Mouse (Mus musculus) CH12F3 (cell line): Measurements from ENCODE around the gene Efnb3.
"Not testable (repeated sequence)": the region's sequence is repeated elsewhere in the genome, so short reads cannot be mapped to it uniquely, and the experiment has no call there.

ENCODE experiments used
- in situ Hi-C: fragments of 300-500 bp; cut with MboI; formaldehyde crosslinking; loops from 2 replicates; pipeline ENCODE4 v1.14.3; 2020; ENCODE audit warnings: low sequenced_read_pairs

Gene Efnb3

DNA sequence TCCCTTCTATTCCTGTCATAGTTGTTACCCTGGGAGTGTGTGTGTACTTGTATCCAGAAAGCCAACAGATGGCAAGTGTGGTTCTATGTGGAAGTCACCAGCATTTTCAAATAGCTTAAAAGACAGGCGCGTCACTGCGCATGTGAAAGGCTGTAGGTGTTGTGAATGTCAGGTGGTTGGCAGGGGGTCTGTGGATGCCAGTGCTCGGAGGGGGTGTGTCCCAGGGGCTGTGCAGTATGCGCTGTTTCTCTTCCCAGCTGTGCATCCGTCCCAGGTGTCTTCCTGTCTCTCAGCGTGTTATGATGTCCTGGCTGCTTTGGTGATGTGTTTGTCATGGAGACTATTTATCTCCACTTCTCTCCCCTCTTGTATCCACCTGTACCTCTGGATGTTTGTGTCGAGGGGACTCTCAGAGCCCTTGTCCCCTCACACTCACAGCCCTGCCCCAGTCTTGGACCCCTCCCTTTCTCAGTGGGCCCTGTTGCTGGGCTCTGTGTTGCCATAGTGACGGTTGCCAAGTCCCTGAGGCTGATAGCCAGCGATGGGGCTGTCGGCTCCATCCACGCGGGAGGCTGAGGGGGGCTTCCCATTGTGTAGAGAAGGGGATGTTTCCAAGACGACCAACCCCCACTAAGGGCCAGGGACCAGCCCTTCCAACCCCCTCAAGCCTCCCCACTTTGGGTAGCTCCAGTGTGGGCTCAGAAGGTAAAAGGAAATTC is 7.2 kb downstream of the Efnb3 start:
- in situ Hi-C loops: no loop called here

GRCm38 (mm10) chr11:69551310-69551709 is 8.7 kb downstream of the Efnb3 start:
- in situ Hi-C loops: no loop called here

DNA sequence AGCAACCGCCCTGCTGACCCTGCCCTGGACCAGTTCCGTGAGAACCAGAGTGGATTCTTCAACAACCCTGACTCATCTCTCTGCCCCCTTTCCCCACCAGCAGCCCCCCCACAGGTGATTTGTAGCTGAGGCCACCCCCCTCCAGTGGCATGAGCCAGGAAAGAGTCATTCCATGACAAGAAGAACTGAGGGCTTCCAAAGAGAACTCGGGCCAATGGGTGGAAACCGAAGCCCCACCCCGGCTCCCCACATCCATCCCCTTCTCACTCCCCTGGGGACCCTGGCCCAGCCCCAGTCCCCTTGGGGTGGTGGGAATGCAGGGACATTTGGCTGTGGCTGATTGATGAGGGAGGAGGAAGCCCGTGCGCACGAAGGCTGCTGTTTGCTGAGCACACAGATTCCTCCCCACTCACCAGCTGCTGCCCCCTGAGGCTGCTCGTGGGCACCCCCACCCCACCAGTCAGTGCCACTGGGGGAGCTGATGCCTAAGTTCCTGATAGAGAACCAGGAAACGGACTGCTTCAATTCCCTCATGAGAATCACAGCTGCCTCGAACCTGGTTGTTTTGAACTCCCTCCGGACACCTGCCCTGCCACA is 10.8 kb downstream of the Efnb3 start, which contains the start of gene Dnah2:
Gene Dnah2, minus strand, starts transcription at position 51 of the 597 bp plus-strand sequence.
- in situ Hi-C loops: no loop called here

DNA sequence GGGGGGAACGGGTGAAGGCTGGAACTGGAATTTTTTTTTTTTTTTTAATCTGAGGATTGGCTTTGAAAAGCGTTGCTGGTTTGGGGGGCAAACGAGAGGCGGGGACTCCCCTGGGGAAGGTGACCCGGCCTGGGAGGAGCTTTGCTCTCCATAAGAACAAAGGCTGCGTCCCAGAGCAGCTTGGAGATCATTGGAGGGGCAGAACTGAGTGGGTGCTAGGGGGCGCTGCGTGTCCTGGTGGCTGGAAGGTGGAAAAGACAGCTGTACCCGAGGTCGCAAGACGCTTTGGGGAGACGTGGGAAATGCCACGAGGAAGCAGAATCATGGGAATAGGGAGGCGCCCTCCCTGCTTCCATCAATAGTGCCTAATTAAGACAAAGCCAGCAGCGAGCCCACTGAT is 12.9 kb downstream of the Efnb3 start:
- in situ Hi-C loops: no loop called here

- in situ Hi-C loops: no loop called here
These were observed 13.5 kb downstream of the Efnb3 start for GRCm38 (mm10) chr11:69546423-69547053.

- in situ Hi-C loops: no loop called here
These were observed 14.0 kb downstream of the Efnb3 start for GRCm38 (mm10) chr11:69545957-69546356.

DNA sequence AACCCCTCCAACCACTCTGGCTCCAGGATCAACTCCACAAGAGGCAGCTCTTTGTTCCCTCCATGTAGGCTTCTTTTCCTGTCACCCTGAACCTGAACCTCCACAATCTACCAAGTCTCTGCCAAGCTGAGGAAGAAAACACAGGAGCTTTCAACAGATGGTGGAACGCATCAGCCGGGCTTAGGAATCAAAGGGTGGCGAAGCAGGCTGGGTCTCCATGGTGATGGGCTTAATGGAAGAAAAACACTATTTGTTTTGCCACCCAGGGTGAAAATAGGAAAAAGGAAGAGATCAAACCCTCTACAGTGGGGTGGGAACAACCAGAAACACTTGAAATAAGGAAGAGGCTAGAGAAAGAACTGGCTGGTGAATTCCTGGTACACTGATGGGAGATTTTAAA is 16.4 kb downstream of the Efnb3 start:
- in situ Hi-C loops: no loop called here

DNA sequence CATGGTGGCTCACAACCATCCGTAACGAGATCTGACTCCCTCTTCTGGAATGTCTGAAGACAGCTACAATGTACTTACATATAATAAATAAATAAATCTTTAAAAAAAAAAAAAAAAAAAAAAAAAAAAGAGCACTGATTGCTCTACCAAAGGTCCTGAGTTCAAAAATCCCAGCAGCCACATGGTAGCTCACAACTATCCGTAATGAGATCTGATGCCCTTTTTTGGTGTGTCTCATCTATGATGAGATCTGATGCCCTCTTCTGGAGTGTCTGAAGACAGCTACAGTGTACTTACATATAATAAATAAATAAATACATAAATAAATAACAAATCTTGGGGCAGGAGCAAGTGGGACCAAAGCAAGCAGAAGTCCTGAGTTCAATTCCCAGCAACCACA is 18.3 kb downstream of the Efnb3 start:
- in situ Hi-C loops: not testable (repeated sequence)

- in situ Hi-C loops: no loop called here
These were observed 19.3 kb downstream of the Efnb3 start for GRCm38 (mm10) chr11:69540700-69541099.

- in situ Hi-C loops: no loop called here
These were observed 25.0 kb downstream of the Efnb3 start for GRCm38 (mm10) chr11:69534990-69535389.

DNA sequence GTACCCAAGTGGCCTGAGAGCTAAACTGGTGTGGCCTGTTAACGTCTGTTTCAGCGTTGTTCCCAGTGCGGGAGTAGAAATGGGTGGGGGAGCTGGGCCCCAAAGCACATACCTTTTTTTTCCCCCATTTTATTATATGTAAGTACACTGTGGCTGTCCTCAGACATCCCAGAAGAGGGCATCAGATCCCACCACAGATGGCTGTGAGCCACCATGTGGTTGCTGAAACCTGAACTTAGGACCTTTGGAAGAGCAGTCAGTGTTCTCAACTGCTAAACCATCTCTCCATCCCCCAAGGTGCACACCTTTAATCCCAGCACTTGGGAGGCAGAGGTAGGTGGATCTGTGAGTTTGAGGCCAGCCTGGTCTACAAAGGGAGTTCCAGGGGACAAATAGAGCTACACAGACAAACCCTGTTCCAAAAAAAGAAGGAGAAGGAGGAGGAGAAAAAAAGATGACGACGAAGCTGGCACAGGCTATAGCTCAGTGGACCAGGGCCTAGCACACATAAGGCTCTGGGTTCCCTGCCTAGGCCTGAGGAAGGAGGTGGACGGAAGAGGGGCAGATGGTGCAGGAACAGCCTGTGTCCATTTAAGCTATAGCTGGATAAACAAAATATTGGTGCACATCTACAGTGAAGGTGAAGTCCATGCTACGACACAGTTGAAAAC is 27.4 kb downstream of the Efnb3 start:
- in situ Hi-C loops: no loop called here

- in situ Hi-C loops: not testable (repeated sequence)
These were observed 29.2 kb downstream of the Efnb3 start for GRCm38 (mm10) chr11:69530755-69531154.

DNA sequence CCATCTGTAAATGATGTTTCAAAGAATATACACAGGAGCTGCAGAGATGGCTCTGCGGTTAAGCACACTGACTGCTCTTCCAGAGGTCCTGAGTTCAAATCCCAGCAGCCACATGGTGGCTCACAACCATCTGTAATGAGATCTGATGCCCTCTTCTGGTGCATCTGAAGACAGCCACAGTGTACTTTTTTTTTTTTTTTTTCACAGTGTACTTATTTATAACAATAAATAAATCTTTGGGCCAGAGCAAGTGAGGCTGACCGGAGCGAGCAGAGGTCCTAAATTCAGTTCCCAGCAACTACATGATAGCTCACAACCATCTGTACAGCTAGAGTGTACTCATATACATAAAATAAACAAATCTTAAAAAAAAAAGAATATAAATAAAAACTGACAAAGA is 29.7 kb downstream of the Efnb3 start:
- in situ Hi-C loops: not testable (repeated sequence)

DNA sequence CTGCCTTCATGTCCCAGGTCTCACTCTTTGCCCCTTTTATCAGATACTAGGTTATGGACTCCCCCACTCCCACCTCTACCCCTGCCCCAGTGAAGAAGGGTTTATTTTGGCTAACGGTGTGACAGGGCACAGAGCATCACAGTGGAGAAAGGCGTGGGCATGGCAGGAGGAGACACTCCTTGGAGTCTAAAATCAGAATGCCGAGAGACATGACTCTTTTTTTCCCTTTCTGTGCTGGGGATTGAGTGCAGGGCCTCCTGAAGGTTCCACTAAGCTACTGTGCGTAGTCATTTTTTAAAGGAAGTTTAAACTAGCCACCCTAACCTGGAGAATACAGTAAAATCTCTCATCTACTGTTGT is 32.0 kb downstream of the Efnb3 start:
- in situ Hi-C loops: no loop called here

GRCm38 (mm10) chr11:69527098-69528030 is 32.6 kb downstream of the Efnb3 start:
- in situ Hi-C loops: no loop called here

GRCm38 (mm10) chr11:69526631-69527030 is 33.4 kb downstream of the Efnb3 start:
- in situ Hi-C loops: no loop called here

- in situ Hi-C loops: no loop called here
These were observed 34.3 kb downstream of the Efnb3 start for GRCm38 (mm10) chr11:69525661-69526060.

DNA sequence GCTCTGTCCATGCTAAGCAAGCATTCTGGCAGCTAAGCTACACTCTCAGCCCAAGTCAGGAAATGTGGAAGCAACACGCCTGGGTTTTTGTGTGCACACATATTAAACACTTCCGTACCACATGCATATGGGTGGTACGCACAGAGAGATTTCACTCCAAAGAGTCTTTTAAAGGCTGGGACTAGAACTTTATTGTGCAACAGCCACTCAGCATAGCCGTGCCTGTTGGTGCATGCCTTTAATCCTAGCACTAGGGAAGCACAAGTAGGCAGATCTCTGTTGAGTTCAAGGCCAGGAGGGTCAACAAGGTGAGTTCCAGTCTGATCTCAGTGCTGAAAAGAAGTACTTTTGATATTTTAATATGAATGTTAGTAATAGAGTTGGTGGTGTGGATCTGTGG is 36.4 kb downstream of the Efnb3 start:
- in situ Hi-C loops: no loop called here

DNA sequence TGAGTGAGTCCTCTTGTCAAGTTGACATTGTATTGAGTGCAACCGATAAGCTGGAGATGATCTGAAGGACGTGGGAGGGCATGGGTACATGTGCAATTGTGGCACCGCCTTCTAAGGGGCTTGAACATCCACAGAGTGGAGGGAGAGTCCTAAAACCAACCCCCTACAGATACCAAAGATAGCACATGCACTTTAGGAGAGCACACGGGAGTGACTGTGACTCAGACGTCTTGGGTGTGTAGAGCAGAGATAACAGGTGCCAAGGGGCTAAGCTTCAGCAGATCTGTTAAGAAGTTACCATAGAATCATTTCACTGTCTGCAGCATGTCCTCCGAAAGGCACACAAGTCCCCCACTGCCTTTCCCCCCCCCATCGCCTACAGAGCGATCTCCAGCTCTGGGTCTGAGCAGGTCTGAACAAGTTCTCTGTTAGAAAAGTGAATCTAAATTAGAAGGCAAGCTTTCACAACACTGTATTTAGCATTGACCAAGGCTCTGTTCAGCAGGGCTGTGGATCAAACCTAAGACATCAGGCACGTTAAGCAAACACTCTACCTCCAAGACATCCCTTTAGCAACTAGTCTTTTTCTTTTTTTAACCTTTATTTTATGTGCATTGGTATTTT is 38.4 kb downstream of the Efnb3 start:
- in situ Hi-C loops: no loop called here

GRCm38 (mm10) chr11:69519976-69520375 is 40.0 kb downstream of the Efnb3 start:
- in situ Hi-C loops: loop anchor here (10.0 kb wide), 1 partner anchor 265 kb away; no protein-coding TSS in a partner anchor
